Mouse (Mus musculus) adrenal gland, adult 8-10 months (tissue): Measurements from ENCODE around the gene Tmem167. TPM values are rescaled to one million over a fixed set of nuclear protein-coding genes. Genes with fewer than 3 reads are reported as not detected.

Experiments used
- DNase-seq: peaks from one replicate; pipeline ENCODE4 v3.0.0; 2022
- total RNA-seq, 4 experiments: library from RNA; stranded (reverse); gene quantifications; 2 replicates each; pipeline ENCODE4 v1.2.4; 2022

The Tmem167 gene
- total RNA-seq, 4 experiments from 2014 or later, result 18.1 to 20.3 (median 19.5) TPM

GRCm38 (mm10) chr13:90183536-90183935, 94.6 kb downstream of the Tmem167 start:
- no peak for DNase-seq

GRCm38 (mm10) chr13:90186694-90187093, 97.8 kb downstream of the Tmem167 start:
- DNase-seq, result no peak

- no peak for DNase-seq
These were observed 99.1 kb downstream of the Tmem167 start for GRCm38 (mm10) chr13:90188021-90188420.

GRCm38 (mm10) chr13:90191794-90192193, 102.9 kb downstream of the Tmem167 start:
- no peak for DNase-seq

Other genes with a start within 250 kb of the Tmem167 start
- gene Xrcc4, start 485 bp downstream of the Tmem167 start, total RNA-seq, result 10 to 100 TPM in 3 of 4 experiments, 1 to 10 TPM in 1; 9.9 to 19.5 (median 16.1) TPM